Mouse (Mus musculus) MEL (cell line): ENCODE results near the gene Zfand6. TPM values are rescaled to one million over a fixed set of nuclear protein-coding genes. Genes with fewer than 3 reads are reported as not detected.

Experiments used
- DNase-seq: peaks from one replicate; pipeline ENCODE4 v3.0.0; 2011; ENCODE audit warnings: low read depth, low spot score
- H3K27ac ChIP-seq: 2 replicates; pipeline ENCODE4 v1.5.1; 2012; ENCODE audit warnings: low read depth, mild to moderate bottlenecking, control low read depth, low read length, moderate library complexity; ENCODE audit not compliant: control insufficient read depth
- H3K27me3 ChIP-seq, 2 experiments: fragments of 150-350 bp in 1 of 2; sonication (generic) in 1 of 2; 2 replicates each; pipeline ENCODE4 v1.6.1; 2012; ENCODE audit warnings: low read length in 2 of 2, mild to moderate bottlenecking in 2 of 2, improper control_type of control experiment in 1 of 2, moderate library complexity in 1 of 2; ENCODE audit not compliant: insufficient read depth in 2 of 2, control insufficient read depth in 1 of 2
- H3K36me3 ChIP-seq, 2 experiments: 2 replicates each; pipeline ENCODE4 v1.6.1; 2012 to 2014; ENCODE audit warnings: low read length in 2 of 2, improper control_type of control experiment in 1 of 2, inconsistent platforms in 1 of 2, mild to moderate bottlenecking in 1 of 2; ENCODE audit not compliant: insufficient read depth in 2 of 2, control insufficient read depth in 1 of 2
- H3K4me1 ChIP-seq, 2 experiments: fragments of 150-350 bp in 1 of 2; sonication (generic) in 1 of 2; 2 replicates each; pipeline ENCODE4 v1.6.1; 2012; ENCODE audit warnings: low read length in 2 of 2, improper control_type of control experiment in 1 of 2, mild to moderate bottlenecking in 1 of 2; ENCODE audit not compliant: insufficient read depth in 2 of 2, control insufficient read depth in 1 of 2
- H3K4me3 ChIP-seq, 2 experiments: fragments of 150-350 bp in 1 of 2; sonication (generic) in 1 of 2; 2 replicates each; pipeline ENCODE4 v1.5.1; 2012; ENCODE audit warnings: low read depth in 2 of 2, low read length in 2 of 2, mild to moderate bottlenecking in 2 of 2, moderate library complexity in 2 of 2, control low read depth in 1 of 2, improper control_type of control experiment in 1 of 2; ENCODE audit not compliant: control insufficient read depth in 1 of 2, insufficient read depth in 1 of 2
- H3K79me2 ChIP-seq: 2 replicates; pipeline ENCODE4 v1.6.1; 2012; ENCODE audit warnings: mild to moderate bottlenecking, low read length, moderate library complexity; ENCODE audit not compliant: control insufficient read depth, poor library complexity, insufficient read depth
- H3K9ac ChIP-seq: 2 replicates; pipeline ENCODE4 v1.6.1; 2012; ENCODE audit warnings: low read depth, mild to moderate bottlenecking, control low read depth, low read length, moderate library complexity; ENCODE audit not compliant: control insufficient read depth, poor library complexity, severe bottlenecking
- H3K9me3 ChIP-seq: fragments of 150-350 bp; sonication (generic); replicated peaks from 2 replicates; pipeline ENCODE4 v1.6.1; 2012; ENCODE audit warnings: mild to moderate bottlenecking, low read length, improper control_type of control experiment, moderate library complexity; ENCODE audit not compliant: insufficient read depth
- BHLHE40 ChIP-seq: IDR thresholded peaks from 2 replicates; pipeline ENCODE4 v1.6.1; 2012; ENCODE audit warnings: low read depth, mild to moderate bottlenecking, inconsistent platforms, low read length, improper control_type of control experiment, borderline replicate concordance
- E2F4 ChIP-seq: IDR thresholded peaks from 2 replicates; pipeline ENCODE4 v1.6.1; 2011; ENCODE audit warnings: low read depth, low read length, improper control_type of control experiment, borderline replicate concordance
- ELF1 ChIP-seq: IDR thresholded peaks from 2 replicates; pipeline ENCODE4 v1.6.1; 2014; ENCODE audit warnings: low read depth, mild to moderate bottlenecking, inconsistent platforms, low read length, improper control_type of control experiment, moderate library complexity
- EP300 ChIP-seq, 2 experiments: IDR thresholded peaks; 2 replicates each; pipeline ENCODE4 v1.6.1; 2011; ENCODE audit warnings: improper control_type of control experiment in 2 of 2, low read length in 2 of 2, low read depth in 1 of 2, mild to moderate bottlenecking in 1 of 2
- GATA1 ChIP-seq: IDR thresholded peaks from 2 replicates; pipeline ENCODE4 v1.6.1; 2011; ENCODE audit warnings: low read depth, low read length, improper control_type of control experiment
- JUND ChIP-seq: IDR thresholded peaks from 2 replicates; pipeline ENCODE4 v1.6.1; 2011; ENCODE audit warnings: low read depth, mild to moderate bottlenecking, improper control_type of control experiment, low read length
- MAX ChIP-seq: IDR thresholded peaks from 2 replicates; pipeline ENCODE4 v1.6.1; 2011; ENCODE audit warnings: low read length, improper control_type of control experiment
- MAZ ChIP-seq: IDR thresholded peaks from 2 replicates; pipeline ENCODE4 v1.6.1; 2012; ENCODE audit warnings: low read depth, mild to moderate bottlenecking, inconsistent platforms, low read length, improper control_type of control experiment
- MYB ChIP-seq: IDR thresholded peaks from 2 replicates; pipeline ENCODE4 v1.6.1; 2011; ENCODE audit warnings: mild to moderate bottlenecking, low read depth, low read length, improper control_type of control experiment
- NRF1 ChIP-seq: IDR thresholded peaks from 2 replicates; pipeline ENCODE4 v1.6.1; 2014; ENCODE audit warnings: low read depth, mild to moderate bottlenecking, inconsistent platforms, low read length, improper control_type of control experiment, moderate library complexity; ENCODE audit not compliant: poor library complexity, insufficient read depth, severe bottlenecking
- RAD21 ChIP-seq: IDR thresholded peaks from 2 replicates; pipeline ENCODE4 v1.6.1; 2011; ENCODE audit warnings: mild to moderate bottlenecking, low read depth, low read length, improper control_type of control experiment
- RCOR1 ChIP-seq: IDR thresholded peaks from 2 replicates; pipeline ENCODE4 v1.6.1; 2012; ENCODE audit warnings: low read depth, mild to moderate bottlenecking, inconsistent platforms, low read length, improper control_type of control experiment
- SMC3 ChIP-seq: IDR thresholded peaks from 2 replicates; pipeline ENCODE4 v1.6.1; 2011; ENCODE audit warnings: low read depth, low read length, improper control_type of control experiment
- TAL1 ChIP-seq: IDR thresholded peaks from 2 replicates; pipeline ENCODE4 v1.6.1; 2012; ENCODE audit warnings: mild to moderate bottlenecking, inconsistent platforms, low read length, moderate library complexity, mixed read lengths
- TBP ChIP-seq: IDR thresholded peaks from 2 replicates; pipeline ENCODE4 v1.8.0; 2011; ENCODE audit warnings: low read depth, low read length, improper control_type of control experiment
- TCF12 ChIP-seq: IDR thresholded peaks from 2 replicates; pipeline ENCODE4 v1.6.1; 2014; ENCODE audit warnings: low read depth, mild to moderate bottlenecking, inconsistent platforms, low read length, improper control_type of control experiment, moderate library complexity
- USF1 ChIP-seq: IDR thresholded peaks from 2 replicates; pipeline ENCODE4 v1.6.1; 2014; ENCODE audit warnings: low read depth, mild to moderate bottlenecking, inconsistent platforms, low read length, improper control_type of control experiment, moderate library complexity
- polyA plus RNA-seq, 2 experiments: library from polyadenylated mRNA; stranded (reverse) in 1 of 2; unstranded in 1 of 2; fragments of >175 nt in 1 of 2; fragments of >200 nt in 1 of 2; gene quantifications; 2 replicates each; pipeline versions ENCODE4 v1.2.1 to v1.2.4; 2012; ENCODE audit warnings: low replicate concordance in 2 of 2, low read depth in 1 of 2; ENCODE audit not compliant: insufficient read length in 2 of 2, insufficient read depth in 1 of 2, missing spikeins in 1 of 2
- total RNA-seq: library from RNA; depleted of rRNA; stranded (reverse); fragments of 300-350 nt; gene quantifications from 2 replicates; pipeline ENCODE4 v1.2.3, GENCODE M21; 2012

Gene Zfand6
- total and polyA plus RNA-seq, 3 experiments: 20.3 to 315 (median 39.9) TPM

DNA sequence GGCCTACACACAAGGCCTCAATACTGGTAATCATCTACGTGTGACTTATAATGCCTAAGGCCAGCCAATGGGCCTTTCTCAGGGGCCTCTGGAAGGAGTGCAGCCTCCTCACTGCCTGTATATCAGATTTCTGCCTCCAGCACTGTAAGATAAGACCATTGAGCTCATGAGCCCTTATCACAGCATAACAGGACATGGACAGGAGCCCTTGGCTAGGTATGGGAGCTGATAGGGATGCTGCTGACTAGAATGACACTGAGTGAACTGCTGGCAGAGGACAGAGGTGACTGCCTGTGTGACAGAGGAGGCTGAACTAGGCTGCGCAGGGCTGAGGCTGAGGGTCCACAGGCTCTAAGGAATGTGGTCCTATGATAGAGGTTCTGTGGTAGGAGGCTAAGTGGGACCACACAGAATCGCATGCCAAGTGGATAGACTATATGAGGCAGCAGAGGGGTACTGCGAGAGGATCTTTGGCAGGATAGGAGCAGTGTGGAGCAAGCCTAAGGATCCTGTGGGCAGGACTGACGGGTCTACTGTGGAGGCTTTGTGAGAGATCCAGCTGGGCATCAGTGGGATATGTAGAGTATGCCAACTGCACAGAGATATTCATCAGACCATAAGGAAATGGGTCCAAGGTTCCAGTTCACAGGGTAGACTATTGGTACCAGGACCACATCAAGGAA, 102.5 kb downstream of the Zfand6 start:
- DNase-seq: peak; percentile 43
- Histone ChIP-seq H3K4me1 (peaks cover 0 to 9% of the 10 kb centered on the region in 2 experiments; a peak in 3 of 4 replicates), H3K36me3 (peaks cover 0 to 4% of the 10 kb centered on the region in 2 experiments; a peak in 2 of 4 replicates), H3K79me2 (no peaks in the 10 kb centered on the region), H3K4me3 (no peak overlapping the region), H3K9ac (no peak overlapping the region), H3K9me3 (no peaks in the 10 kb centered on the region), H3K27me3 (no peaks in the 10 kb centered on the region; a peak in 1 of 4 replicates), H3K27ac (no peak overlapping the region)
- peak; percentile 29; the same call in 1 of the 2 replicates for TF ChIP-seq RCOR1
- peak; percentile 85 for TF ChIP-seq TCF12
- no peak for TF ChIP-seq SMC3
- peak in 1 of 2 experiments; percentile 65; a peak in 2 of 4 replicates for TF ChIP-seq EP300 (IDR thresholded peaks at IDR 0.05; ENCODE audit: low read depth in 1 of 2, low read length in 2 of 2)
- no peak for TF ChIP-seq MYB
- TF ChIP-seq GATA1: peak; percentile 68
- TF ChIP-seq TAL1: peak; percentile 33; the same call in 1 of the 2 replicates

DNA sequence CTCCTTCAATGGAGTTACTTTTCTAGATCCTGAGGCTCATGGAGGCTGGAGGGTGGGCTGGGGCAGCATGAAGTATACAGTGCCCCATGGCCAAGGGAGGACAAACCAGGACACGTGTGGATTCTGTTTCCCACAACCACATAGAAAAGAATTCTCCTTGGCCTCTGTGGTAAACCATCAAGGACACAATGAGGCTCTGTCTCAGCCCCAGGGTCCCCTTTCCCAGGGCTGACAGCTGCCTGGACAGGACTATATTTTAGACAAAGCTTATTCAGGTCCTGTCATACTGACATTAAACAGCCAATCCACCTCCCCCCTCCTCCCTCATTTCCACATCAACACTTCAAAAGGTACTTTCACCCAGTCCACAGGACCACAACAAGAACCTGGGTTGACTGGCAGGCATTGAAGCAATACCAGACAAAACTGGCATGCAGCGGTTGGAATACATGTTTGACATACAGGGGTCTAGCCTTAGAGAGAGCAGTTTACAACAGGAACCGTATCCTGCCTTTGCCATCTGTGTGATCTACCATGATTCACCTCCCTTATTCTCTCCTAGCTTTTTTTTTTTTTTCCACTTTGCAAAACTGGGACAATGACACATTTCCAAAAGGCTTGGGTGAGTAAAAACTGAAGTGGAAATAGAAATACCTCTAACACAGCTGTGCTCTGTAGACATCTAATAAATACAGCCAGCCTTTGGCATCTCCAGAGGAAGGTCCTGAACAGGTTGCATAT, 103.2 kb downstream of the Zfand6 start:
- no peaks in the 10 kb centered on the region; a peak in 1 of 4 replicates for H3K27me3 ChIP-seq
- peaks cover 0 to 4% of the 10 kb centered on the region in 2 experiments; a peak in 2 of 4 replicates for H3K36me3 ChIP-seq
- H3K79me2 ChIP-seq: no peaks in the 10 kb centered on the region
- no peak overlapping the region for H3K9ac ChIP-seq
- peaks cover 0 to 9% of the 10 kb centered on the region in 2 experiments; a peak in 3 of 4 replicates for H3K4me1 ChIP-seq
- no peaks in the 10 kb centered on the region for H3K9me3 ChIP-seq
- H3K27ac ChIP-seq: no peak overlapping the region
- no peak for DNase-seq
- no peak for TF ChIP-seq USF1
- no peak overlapping the region for H3K4me3 ChIP-seq

DNA sequence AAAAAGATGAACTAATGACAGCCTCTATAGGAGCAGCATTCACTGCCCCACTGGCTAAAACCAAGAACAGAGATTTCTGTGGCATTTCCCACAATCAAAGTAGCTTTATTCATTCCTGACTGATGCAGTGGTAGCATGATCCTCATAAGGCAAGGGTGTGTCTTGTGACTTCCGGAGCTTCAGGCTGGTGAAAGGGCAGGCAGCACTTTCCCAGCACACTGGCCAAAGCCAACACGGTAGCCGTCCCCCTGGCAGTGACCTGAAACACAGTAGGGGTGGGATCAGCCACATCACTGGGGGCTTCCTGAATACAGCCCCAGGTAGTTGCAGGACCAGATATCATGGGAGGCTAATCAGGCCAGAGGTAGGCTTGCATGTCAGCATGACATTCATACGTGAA, 104.7 kb downstream of the Zfand6 start:
- Histone ChIP-seq H3K4me1 (peaks cover 0 to 9% of the 10 kb centered on the region in 2 experiments; a peak in 3 of 4 replicates), H3K9me3 (no peaks in the 10 kb centered on the region), H3K4me3 (no peak overlapping the region), H3K79me2 (no peaks in the 10 kb centered on the region), H3K9ac (no peak overlapping the region), H3K36me3 (peaks cover 0 to 4% of the 10 kb centered on the region in 2 experiments; a peak in 2 of 4 replicates), H3K27me3 (no peaks in the 10 kb centered on the region; a peak in 2 of 4 replicates), H3K27ac (no peak overlapping the region)
- DNase-seq: no peak
- no peak for TF ChIP-seq BHLHE40
- TF ChIP-seq EP300 (IDR thresholded peaks at IDR 0.05; ENCODE audit: low read depth in 1 of 2, low read length in 2 of 2): no peak
- TF ChIP-seq MAX: no peak
- no peak for TF ChIP-seq RAD21
- no peak for TF ChIP-seq NRF1
- no peak for TF ChIP-seq RCOR1
- no peak for TF ChIP-seq SMC3
- no peak for TF ChIP-seq ELF1
- TF ChIP-seq MAZ: no peak
- TF ChIP-seq TAL1: no peak
- no peak for TF ChIP-seq E2F4
- no peak for TF ChIP-seq JUND
- no peak for TF ChIP-seq TBP
